Mouse (Mus musculus) induced T-regulatory cell, adult 2 months (primary cell): Measurements from ENCODE around the gene Sptbn4.
"Not testable (repeated sequence)": the region's sequence is repeated elsewhere in the genome, so short reads cannot be mapped to it uniquely, and the experiment has no call there.

ENCODE experiments used
- DNase-seq: peaks from one replicate; pipeline ENCODE4 v3.0.0-alpha.2; 2012; ENCODE audit warnings: low read depth

Sptbn4 gene

DNA sequence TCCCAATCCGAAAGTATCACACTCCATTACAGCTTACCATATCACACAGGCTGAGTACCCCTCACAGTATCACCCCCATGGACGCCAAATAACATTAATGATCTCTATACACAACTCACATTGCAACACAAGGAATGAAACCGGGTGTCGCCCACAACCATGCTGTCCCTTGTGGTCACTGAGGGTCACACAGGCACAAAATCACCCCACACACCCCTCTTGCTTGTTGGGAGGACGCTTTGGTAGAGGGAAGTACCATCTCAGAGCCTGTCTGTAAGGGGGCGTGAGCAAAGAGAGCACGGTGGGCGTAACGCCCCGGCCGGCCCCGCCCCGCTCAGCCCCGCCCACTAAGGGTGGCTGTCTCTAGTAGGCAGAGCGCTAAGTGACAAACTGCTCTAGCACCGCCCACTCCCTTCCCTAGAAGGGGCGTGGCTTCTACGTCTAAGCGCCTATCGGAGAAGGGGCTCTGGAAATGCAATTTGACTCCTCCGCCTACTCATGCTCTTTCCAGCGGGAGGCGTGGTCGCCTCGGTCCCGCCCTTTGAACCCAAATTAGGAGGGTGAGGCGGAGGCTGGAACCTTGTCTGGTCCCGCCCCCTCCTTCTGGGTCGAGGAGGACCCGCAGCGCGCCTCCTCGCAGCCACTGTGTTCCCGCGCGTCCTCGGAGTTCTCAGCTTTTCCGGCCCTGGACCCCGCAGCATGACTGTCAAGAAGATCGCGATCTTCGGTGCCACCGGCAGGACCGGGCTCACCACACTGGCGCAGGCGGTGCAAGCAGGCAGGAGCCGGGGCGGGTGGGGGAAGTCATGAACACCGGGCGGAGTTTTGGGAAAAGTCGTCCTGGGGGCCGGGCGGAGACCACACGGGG is at the start of gene Sptbn4, which contains the start of gene Blvrb:
TSS of gene Sptbn4 (minus strand) at position 268 of the 868 bp plus-strand sequence.
TSS of gene Blvrb (plus strand) at position 560 of the 868 bp plus-strand sequence.
- peak; percentile 99 for DNase-seq

DNA sequence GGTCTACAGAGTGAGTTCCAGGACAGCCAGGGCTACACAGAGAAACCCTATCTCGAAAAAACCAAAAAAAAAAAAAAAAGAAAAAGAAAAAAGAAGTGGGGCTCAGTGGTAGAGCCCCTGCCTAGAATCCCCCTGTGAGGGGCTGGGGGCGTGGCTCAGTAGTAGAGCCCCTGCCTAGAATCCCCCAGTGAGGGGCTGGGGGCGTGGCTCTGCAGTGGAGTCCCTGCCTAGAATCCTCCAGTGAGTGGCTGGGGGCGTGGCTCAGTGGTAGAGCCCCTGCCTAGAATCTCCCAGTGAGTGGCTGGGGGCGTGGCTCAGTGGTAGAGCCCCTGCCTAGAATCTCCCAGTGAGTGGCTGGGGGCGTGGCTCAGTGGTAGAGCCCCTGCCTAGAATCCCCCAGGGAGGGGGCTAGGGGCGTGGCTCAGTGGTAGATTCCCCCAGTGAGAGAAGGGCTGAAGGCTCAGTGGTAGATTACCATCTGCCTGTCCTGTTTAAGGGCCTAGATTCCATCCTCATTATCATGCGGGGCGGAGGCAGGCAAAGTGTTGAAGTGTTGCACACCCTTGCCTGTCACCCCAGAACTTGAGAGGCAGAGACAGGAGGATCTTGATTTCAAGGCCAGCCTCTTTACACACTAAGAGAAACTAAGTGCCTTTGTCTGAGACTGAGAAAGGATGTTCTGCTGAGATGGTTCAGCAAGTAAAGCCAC is 47.3 kb upstream of the Sptbn4 start:
- DNase-seq, result not testable (repeated sequence)

DNA sequence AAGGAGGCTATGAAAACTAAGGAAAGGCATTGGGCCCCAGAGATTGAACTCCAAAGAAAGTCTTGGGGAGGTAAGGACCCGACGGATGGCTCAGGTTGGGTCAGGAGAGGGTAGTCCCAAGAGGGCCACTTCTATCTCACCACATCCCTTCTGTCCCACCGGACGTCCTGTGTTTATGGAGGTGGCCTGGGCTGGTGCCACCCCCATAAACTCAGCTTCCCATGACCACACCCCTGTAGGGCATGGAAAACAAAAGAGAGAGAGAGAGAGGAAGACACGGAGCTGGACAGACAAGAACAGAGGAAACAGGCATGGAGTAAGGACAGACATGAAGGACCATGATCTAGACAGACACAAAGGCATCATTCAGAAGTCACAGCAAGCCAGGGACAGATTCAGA is 46.0 kb upstream of the Sptbn4 start:
- no peak for DNase-seq

DNA sequence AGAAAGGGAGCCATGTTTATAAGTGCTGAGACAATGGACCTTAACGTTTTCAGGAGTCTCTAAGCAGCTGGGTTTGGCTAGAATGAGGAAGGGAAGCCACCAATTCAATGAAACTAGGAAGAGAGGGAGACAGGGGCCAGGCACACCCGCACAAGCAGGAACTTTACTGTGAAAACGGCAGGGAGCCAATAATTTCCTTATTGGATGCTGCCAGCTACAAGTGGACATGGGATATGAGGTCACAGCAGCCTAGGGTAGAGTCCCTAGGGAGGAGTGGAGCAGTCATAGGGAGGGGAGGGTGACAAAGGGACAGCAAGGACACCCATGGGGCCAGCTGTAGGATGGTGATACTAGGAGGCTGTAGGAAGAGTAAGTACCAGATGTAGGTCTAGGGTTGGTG is 45.5 kb upstream of the Sptbn4 start:
- no peak for DNase-seq

DNA sequence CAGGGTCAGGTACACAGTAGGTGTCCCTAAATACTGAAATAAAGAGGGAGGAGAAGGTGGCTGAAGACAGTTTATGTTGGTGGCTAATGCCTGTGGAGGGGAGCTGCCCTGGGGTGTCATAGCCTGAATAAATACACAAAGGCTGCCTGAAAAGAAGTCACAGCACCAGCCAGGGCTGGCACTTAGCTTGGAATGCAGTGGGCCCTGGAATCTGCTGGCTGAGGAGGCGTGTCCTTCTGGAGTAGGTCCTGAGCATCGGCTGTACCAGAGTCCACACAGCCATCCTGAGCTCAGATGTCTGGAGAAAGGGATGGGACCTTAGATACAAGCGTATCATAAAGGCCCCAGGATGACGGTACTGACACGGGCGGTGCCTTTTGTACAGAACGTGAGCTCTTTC is 44.4 kb upstream of the Sptbn4 start:
- DNase-seq, result no peak

DNA sequence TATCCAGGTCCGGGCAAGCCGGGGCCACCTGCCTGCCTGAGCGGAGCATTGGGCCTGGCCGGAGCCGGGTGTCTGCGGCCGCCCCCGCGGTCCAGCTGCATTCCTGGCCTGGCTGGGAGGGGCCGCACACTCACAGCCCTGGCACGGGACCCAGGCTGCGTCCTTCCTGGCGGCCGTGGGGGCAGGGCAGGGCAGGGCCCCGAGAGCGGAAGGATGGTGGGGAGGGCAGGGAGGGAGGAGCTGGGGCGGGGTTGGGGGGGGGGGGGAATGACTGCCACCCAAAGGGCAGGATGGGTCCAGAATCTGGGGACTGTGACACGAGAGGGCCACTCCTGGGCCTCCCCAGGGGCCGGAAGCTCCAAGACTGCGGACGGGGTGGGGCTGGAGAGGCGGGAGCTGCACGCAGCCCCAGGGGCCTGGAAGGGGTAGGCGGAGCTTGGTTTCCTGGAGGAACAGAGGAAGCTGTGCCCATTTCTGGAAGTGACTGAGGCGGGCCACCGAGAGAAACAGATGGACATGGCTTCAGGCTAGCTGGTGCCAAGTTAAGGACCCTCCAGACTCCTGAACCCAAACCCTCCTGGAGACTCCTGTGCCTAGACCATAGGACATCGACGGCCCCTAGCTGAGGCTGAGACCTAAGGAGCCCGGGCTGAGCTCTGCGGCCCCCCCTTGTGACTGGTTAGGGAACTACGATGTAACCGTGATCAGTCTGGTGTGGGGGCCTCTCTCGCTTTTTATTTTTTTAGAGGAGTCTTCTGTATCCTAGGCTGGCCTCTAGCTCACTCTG is 43.2 kb upstream of the Sptbn4 start:
- peak; percentile 94 for DNase-seq

DNA sequence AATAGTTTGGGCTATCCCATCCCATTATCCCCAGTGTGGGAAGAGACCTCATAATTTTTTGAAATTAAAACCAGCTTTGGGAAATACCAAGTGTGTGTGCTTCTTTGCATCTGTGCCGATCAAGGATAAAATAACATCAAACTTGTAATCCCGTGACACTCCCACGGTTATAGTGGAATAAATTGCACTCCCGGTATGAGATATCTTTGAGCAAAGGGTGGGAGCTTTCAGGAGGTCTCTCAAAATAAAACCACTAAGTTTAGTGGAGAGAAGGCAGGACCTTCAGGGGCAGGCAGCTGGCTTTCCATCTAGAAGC is 42.7 kb upstream of the Sptbn4 start:
- DNase-seq, result no peak

DNA sequence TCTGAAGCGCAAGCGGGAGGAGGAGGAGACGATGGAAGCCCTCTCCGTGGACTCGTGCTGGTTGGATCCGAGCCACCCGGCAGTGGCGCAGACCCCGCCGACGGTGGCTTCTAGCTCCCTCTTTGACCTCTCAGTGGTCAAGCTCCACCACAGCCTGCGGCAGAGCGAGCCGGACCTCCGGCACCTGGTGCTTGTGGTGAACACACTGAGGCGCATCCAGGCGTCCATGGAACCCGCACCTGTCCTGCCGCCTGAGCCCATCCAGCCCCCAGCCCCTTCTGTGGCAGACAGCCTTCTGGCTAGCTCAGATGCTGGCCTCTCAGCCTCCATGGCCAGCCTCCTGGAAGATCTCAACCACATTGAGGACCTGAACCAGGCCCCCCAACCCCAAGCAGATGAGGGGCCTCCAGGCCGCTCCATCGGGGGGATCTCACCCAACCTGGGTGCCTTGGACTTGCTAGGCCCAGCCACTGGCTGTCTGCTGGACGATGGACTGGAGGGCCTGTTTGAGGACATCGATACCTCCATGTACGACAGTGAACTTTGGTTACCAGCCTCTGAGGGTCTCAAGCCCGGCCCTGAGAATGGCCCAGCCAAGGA is 41.9 kb upstream of the Sptbn4 start:
- no peak for DNase-seq

DNA sequence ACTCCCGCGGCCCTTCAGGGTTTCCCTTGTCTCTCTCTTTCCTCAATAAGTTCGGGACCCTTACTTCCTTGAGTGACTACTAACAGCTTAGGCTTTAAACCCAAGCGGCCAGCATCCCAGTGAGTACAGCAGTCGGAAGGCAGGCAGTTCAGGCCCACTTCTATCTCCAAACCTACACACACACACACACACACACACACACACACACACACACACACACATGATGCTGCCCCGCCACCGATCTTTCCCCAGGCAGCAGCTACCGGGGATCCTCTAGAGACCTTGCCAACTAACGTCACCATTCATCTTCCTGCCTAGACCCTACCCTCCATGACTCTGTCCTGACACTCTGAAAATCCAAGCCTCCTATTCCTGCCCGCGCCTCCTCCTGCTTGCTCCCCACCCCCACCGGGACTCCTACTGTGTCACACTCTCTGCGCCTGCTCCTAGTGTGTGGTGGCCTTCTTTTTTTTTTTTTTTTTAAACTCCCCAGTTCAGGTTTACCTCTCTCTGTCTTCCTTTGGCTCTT is 40.3 kb upstream of the Sptbn4 start:
- DNase-seq, result peak; percentile 61

DNA sequence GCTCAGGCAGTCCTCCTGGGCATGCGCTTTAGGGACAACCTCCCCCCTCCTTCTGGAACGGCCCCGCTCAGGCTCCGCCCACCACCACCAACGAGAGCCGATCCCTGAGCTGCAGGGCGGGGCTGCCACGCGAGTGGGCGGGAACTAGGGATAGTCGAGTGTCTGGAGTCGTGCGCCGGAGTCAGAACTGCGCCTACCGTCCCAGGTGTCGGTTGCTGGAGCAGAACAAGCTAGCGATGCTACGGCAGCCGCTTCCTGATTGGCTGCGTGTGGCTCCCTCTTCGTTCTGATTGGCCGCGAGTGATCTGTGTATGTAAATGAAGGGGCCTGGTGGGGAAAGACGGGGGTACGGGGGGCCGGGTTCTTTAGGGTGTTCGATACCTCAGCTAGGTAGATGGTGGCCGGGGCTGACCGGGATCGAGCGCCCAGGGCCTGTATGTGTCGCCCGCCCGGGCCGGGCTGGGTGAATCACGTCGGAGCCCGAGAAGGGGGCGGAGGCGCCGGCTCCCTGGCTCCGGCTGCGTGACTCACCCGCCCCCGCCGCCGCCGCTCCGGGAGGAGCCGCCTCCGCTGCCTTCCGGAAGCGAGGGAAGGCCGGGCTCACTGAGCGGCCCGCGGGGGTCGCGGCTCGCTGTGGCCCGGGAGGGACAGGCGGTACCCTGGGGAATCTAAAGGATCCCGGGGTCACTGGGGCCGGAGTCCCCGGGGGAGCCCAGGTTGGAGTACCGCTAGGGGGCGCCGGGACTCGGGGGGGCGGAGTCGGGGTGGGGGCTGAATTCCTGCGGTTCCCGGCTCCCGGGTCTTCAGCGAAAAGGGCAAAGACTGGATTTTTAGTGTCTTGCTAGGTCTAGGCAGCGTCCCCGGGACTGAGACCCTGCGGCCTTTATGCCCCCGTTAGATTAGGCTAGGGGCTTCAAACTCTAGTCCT is 39.5 kb upstream of the Sptbn4 start, which contains the start of gene Sertad1:
TSS of gene Sertad1 (plus strand) at position 141 of the 928 bp plus-strand sequence.
- peak; percentile 100 for DNase-seq

DNA sequence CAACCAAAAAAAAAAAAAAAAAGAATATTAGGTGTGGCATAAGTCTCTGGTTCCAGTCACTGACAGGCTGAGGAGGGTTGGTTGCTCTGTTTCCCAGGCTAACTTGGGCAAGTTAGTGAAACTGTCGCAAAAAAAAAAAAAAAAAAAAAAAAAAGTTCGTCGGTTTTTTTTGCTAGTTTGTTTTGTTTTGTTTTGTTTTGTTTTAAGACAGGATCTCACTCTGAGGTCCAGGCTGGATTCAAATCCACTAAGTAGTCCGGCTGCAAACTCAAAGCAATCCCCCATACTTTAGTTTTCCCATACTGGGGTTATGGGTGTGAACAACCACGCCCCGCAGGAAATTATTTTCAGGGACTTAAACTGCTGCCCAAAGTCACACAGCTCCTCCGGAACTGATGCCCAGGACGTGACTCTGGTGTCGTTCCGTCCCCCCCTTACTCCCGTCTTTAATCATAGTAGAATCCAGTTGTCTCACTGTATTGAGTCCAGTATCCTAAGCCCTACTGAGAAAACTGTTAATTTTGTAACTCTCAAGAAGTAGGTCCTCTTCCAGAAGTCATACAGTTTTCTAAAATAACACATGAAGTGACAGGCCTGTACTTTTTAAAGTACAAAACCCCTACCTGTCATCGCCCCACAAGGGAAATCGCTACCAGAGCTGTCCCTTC is 38.8 kb upstream of the Sptbn4 start:
- no peak for DNase-seq

DNA sequence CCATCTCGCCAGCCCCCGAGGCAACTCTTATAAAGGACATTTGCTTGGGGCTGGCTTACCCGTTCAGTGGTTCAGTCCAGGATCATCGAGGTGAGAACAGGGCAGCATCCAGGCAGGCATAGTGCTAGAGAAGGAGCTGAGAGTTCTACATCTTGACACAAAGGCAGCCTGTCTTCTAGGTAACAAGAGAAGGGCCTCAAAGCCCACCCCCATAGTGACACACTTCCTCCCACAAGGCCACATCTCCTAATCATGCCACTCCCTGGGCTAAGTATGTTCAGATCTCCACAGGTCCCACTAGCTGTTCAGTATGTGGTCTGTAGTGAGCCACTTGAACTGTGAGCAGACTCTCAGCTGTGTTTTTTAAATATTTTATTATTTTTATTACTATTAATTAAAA is 36.4 kb upstream of the Sptbn4 start:
- no peak for DNase-seq

DNA sequence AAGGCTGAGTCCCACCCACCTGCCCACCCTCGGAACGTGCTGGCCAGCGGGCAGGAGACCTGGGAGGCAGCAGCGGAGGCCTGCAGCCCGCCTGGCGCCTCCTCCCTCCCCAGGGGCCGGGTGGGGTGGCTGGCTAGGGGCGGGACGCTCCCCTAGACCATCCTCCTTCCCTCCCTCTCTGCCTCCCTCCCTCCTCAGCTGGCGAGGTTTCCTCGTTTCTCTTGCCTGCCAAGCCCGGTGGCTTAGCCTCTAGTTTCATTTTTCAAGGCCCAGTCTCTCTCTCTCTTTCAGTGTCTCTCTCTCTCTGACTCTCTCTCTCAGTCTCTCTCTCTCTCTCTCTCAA is 34.1 kb upstream of the Sptbn4 start:
- peak; percentile 87 for DNase-seq

DNA sequence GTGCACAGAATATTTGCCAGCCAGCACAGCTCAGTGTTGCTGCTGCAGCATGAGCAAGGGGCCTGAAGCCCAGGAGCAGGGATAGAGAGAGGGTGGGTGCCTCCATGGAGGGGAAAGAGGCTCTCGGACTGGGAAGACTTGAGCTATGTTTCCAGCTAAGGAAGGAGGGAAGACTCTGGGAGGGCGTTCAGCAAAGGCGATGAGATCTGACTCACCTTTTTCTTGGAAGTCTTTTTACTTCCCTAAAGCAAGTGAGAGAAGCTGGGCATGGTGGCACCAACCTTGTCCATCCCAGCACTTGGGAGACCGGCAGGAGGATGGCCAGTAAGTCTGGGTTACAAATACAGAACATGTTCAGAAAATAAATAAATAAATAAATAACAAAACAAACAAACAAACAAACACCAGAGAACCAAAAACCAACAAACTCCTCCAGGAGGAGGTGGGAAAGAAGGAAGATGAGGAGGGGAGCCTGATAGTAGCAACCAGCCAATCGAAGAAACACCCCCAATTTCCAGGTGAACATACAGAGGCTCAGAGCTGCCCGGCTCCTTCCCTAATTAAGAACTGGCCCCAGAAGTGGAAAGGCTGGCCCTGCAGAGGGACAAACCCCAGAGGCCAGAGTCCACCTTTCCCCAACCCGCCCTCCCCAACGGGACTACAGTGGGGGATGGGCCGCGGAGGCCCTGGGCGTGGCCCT is 33.6 kb upstream of the Sptbn4 start:
- no peak for DNase-seq

DNA sequence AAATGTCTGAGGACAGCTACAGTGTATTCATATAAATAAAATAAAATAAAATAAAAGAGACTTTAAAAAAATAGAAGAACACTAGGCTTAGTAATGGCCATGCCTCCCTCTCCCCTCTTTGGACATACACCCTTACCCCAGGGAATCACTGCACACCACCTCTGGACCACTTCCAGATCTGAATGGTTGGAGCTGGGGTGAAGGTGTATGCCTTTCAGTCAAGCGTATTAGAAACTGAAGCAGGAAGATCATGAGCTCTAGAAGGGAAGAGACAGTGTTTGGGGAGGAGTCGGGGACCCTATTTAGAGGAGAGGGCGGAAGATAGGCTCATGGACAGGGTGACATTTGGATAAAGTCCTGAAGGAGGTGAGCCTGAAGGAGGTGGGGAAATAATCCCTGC is 33.0 kb upstream of the Sptbn4 start:
- DNase-seq, result no peak

DNA sequence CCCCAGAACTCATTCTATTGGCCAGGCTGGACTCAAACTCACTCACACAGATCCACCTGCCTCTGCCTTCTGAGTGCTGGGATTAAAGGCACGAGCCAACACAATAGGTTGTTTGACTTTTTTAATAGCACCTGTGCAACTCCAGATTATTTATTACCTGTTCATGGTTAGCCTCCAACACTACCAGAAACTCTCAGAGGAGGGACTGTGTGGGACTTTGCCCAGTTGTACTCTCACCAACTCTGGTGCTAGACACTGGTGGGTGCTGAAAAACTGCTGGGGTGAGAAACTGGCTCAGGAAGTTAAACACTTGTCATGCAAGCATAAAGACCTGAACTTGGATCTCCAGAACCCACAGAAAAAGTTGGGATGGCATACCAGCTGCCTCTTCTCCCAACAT is 32.3 kb upstream of the Sptbn4 start:
- no peak for DNase-seq

DNA sequence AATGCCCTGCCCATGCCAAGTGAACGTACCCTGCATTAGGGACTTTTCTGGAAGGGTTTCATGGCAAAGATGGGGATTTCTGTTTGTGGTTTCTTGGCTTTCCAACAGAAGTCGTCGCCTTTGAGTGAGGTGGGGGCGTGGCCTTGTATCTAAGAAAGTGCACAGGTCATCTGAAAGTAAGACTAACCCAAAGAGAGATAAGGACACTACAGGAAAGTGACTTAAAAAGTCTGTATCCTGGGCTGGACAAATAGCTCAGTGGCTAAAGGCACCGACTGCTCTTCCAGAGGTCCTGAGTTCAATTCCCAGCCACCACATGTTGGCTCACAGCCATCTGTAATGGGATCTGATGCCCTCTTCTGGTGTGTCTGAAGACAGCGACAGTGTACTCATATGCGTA is 31.1 kb upstream of the Sptbn4 start:
- peak; percentile 46 for DNase-seq

DNA sequence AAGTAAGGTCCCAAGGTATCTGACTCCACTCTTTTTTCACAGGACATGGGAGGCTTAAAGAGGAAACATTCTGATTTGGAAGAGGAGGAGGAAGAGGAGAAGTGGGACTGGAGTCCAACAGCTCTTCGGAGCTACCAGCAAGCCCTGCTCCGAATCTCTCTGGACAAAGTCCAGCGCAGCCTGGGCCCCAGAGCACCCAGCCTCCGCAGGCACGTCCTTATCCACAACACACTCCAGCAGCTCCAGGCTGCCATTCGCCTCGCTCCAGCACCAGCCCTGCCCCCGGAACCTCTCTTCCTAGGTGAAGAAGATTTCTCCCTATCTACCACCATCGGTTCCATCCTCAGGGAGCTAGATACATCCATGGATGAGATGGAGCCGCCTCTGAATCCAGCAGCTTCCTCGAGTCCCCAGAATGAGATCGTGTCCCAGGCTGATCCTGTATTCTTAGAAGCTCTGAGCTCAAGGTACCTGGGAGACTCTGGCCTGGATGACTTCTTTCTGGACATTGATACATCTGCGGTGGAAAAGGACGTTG is 28.7 kb upstream of the Sptbn4 start:
- no peak for DNase-seq

DNA sequence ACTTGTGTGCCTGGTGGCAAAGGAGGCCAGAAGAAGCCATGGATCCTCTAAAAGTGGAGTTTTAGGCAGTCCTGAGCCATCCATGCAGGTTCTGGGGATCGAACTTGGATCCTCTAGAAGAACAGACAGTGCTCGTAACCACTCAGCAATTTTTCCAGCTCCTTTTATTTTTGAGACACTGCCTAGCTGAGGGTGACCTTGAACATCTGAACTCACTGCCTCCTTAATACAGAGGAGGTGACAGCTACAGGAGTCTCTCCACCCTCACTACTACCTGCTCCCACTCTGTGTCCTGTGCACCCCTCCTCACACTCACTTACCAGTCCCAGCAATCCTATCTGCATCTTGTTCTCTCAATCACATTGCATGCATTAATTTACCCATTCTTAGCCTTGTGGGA is 28.1 kb upstream of the Sptbn4 start:
- no peak for DNase-seq
